Mouse (Mus musculus): ENCODE measurements around the gene Chst5. TPM values are rescaled to one million over a fixed set of nuclear protein-coding genes. Genes with fewer than 3 reads are reported as not detected.
A peak's percentile ranks its signal among the peaks of the same experiment; 100 is the strongest.

Chst5 gene
- total RNA-seq, 1 experiment: 4.0 TPM

DNA sequence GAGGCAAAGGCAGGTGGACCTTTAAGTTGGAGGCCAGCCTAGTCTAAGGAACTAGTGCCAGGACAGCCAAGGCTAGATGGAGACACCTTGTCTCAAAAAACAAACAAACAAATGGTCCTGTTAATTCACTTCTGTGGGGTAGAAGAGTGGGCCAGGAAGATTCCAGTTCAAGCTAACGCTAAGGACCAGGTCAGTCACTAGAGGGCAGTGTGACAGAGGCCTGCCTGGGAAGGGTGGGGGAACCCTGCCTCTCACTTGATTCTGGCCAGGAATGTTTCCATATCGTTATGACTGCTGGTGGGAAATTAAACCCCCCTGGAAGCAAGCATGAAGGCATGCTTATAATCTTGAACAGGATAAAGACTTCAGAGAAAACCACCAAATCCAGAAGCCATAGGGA, 28.7 kb downstream of the Chst5 start:
- Histone ChIP-seq H3K36me3 (ENCODE audit: control insufficient read depth, insufficient read depth, low read length, poor library complexity, severe bottlenecking) (no peaks in the 10 kb centered on the region), H3K9me3 (ENCODE audit: control insufficient read depth, insufficient read depth, low read depth, low read length) (no peaks in the 10 kb centered on the region), H3K4me1 (ENCODE audit: control insufficient read depth in 2 of 2, insufficient read depth in 2 of 2, low read length in 2 of 2, poor library complexity in 1 of 2) (peaks cover 0 to 2% of the 10 kb centered on the region in 2 experiments; a peak in 1 of 4 replicates), H3K27ac (ENCODE audit: insufficient read depth, low read depth, low read length, poor library complexity, severe bottlenecking) (no peak overlapping the region), H3K9ac (ENCODE audit: insufficient read depth, low read depth, low read length, poor library complexity, severe bottlenecking) (no peak overlapping the region), H3K4me3 (ENCODE audit: insufficient read depth in 1 of 2, low read depth in 1 of 2, low read length in 2 of 2, poor library complexity in 1 of 2, severe bottlenecking in 1 of 2) (no peak overlapping the region)
- in situ Hi-C loops (cut with MboI; ENCODE audit: low sequenced_read_pairs in 2 of 2, unreplicated experiment in 2 of 2): no loop called here
- TF ChIP-seq ZNF384 (IDR thresholded peaks at IDR 0.05; ENCODE audit: low read depth, low read length): no peak
- TF ChIP-seq CHD2 (IDR thresholded peaks at IDR 0.05; ENCODE audit: low read depth, low read length): no peak
- TF ChIP-seq MAFK (IDR thresholded peaks at IDR 0.05; ENCODE audit: insufficient read depth, low read depth, low read length): no peak
- TF ChIP-seq HCFC1 (IDR thresholded peaks at IDR 0.05; ENCODE audit: borderline replicate concordance, insufficient read depth, low read length): no peak
- DNase-seq (ENCODE audit: low read depth, low spot score): peak; percentile 47

- DNase-seq (ENCODE audit: low read depth, low spot score): peak; percentile 47
- H3K9ac ChIP-seq (ENCODE audit: insufficient read depth, low read depth, low read length, poor library complexity, severe bottlenecking): no peak overlapping the region
- in situ Hi-C loops (cut with MboI; ENCODE audit: low sequenced_read_pairs in 2 of 2, unreplicated experiment in 2 of 2): no loop called here
- no peak overlapping the region for H3K4me3 ChIP-seq (ENCODE audit: insufficient read depth in 1 of 2, low read depth in 1 of 2, low read length in 2 of 2, poor library complexity in 1 of 2, severe bottlenecking in 1 of 2)
- 0 out of 2 replicates have a peak, but pooled peaks cover 4% of the 10 kb centered on the region for H3K36me3 ChIP-seq (ENCODE audit: control insufficient read depth, insufficient read depth, low read length, poor library complexity, severe bottlenecking)
- peaks cover 0 to 6% of the 10 kb centered on the region in 2 experiments; a peak in 1 of 4 replicates for H3K4me1 ChIP-seq (ENCODE audit: control insufficient read depth in 2 of 2, insufficient read depth in 2 of 2, low read length in 2 of 2, poor library complexity in 1 of 2)
- H3K27ac ChIP-seq (ENCODE audit: insufficient read depth, low read depth, low read length, poor library complexity, severe bottlenecking): no peak overlapping the region
- no peaks in the 10 kb centered on the region for H3K9me3 ChIP-seq (ENCODE audit: control insufficient read depth, insufficient read depth, low read depth, low read length)
- no peak for TF ChIP-seq ZC3H11A (IDR thresholded peaks at IDR 0.05; ENCODE audit: borderline replicate concordance, low read depth, low read length)
- no peak for TF ChIP-seq CHD2 (IDR thresholded peaks at IDR 0.05; ENCODE audit: low read depth, low read length)
- TF ChIP-seq ZNF384 (IDR thresholded peaks at IDR 0.05; ENCODE audit: low read depth, low read length): no peak
- no peak for TF ChIP-seq HCFC1 (IDR thresholded peaks at IDR 0.05; ENCODE audit: borderline replicate concordance, insufficient read depth, low read length)
- no peak for TF ChIP-seq MAFK (IDR thresholded peaks at IDR 0.05; ENCODE audit: insufficient read depth, low read depth, low read length)
Measured at GRCm38 (mm10) chr8:111877711-111878110, 32.5 kb downstream of the Chst5 start.

DNA sequence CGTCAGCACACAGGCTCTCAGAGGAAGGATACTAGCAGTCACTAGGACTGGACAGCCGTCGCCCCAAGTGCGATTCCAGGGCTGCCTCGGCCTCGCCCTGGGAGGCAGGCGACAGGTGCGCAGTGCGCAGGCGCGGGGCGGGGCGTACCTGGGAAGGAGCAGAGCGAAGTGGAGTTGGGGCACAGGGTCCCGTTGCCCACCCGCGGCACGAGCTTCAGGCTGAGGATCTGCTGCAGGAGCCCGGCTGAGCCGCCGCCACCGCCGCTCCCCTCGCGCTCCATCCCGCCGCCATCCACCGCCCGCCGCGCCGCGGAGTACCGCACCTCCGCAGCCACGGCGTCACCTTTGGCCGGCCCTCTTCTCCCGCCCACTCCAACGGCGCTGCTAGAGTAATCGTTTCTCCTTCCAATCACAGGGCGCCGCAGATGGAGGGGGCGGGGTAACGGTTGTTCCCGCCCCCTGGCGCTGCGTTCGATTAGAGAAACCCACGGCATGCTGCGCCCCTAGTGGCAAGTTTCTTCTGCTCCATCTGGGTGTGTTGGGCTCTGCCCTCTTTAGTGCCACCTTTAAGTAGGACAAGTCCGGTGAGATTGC, 33.8 kb downstream of the Chst5 start, which contains the start of gene Tmem170:
Tmem170 (minus strand) TSS at position 396 of the 594 bp plus-strand sequence.
- in situ Hi-C loops (cut with MboI; ENCODE audit: low sequenced_read_pairs in 2 of 2, unreplicated experiment in 2 of 2): no loop called here
- H3K9ac ChIP-seq (ENCODE audit: insufficient read depth, low read depth, low read length, poor library complexity, severe bottlenecking): peak within 1 kb of the TSS; percentile 84
- peak within 1 kb of the TSS; percentile 89 to 96 for H3K4me3 ChIP-seq (ENCODE audit: insufficient read depth in 1 of 2, low read depth in 1 of 2, low read length in 2 of 2, poor library complexity in 1 of 2, severe bottlenecking in 1 of 2)
- peak; percentile 98 for DNase-seq (ENCODE audit: low read depth, low spot score)
- 0 out of 2 replicates have a peak, but pooled peaks cover 4% of the 10 kb centered on the region for H3K36me3 ChIP-seq (ENCODE audit: control insufficient read depth, insufficient read depth, low read length, poor library complexity, severe bottlenecking)
- 0 out of 2 replicates have a peak, but pooled peaks have one; percentile 34 for TF ChIP-seq ZNF384 (IDR thresholded peaks at IDR 0.05; ENCODE audit: low read depth, low read length)
- no peak for TF ChIP-seq MAFK (IDR thresholded peaks at IDR 0.05; ENCODE audit: insufficient read depth, low read depth, low read length)
- peak; percentile 49; the same call in 1 of the 2 replicates for TF ChIP-seq HCFC1 (IDR thresholded peaks at IDR 0.05; ENCODE audit: borderline replicate concordance, insufficient read depth, low read length)
- TF ChIP-seq ZC3H11A (IDR thresholded peaks at IDR 0.05; ENCODE audit: borderline replicate concordance, low read depth, low read length): no peak
- TF ChIP-seq CHD2 (IDR thresholded peaks at IDR 0.05; ENCODE audit: low read depth, low read length): no peak
- H3K4me1 ChIP-seq (ENCODE audit: control insufficient read depth in 2 of 2, insufficient read depth in 2 of 2, low read length in 2 of 2, poor library complexity in 1 of 2): peaks cover 0 to 6% of the 10 kb centered on the region in 2 experiments; a peak in 1 of 4 replicates
- H3K27ac ChIP-seq (ENCODE audit: insufficient read depth, low read depth, low read length, poor library complexity, severe bottlenecking): peak within 1 kb of the TSS; percentile 45; the same call in 1 of the 2 replicates
- no peaks in the 10 kb centered on the region for H3K9me3 ChIP-seq (ENCODE audit: control insufficient read depth, insufficient read depth, low read depth, low read length)

- H3K4me1 ChIP-seq (ENCODE audit: control insufficient read depth in 2 of 2, insufficient read depth in 2 of 2, low read length in 2 of 2, poor library complexity in 1 of 2): peaks cover 0 to 6% of the 10 kb centered on the region in 2 experiments; a peak in 1 of 4 replicates
- H3K27ac ChIP-seq (ENCODE audit: insufficient read depth, low read depth, low read length, poor library complexity, severe bottlenecking): no peak overlapping the region
- in situ Hi-C loops (cut with MboI; ENCODE audit: low sequenced_read_pairs in 2 of 2, unreplicated experiment in 2 of 2): no loop called here
- 0 out of 2 replicates have a peak, but pooled peaks cover 4% of the 10 kb centered on the region for H3K36me3 ChIP-seq (ENCODE audit: control insufficient read depth, insufficient read depth, low read length, poor library complexity, severe bottlenecking)
- no peaks in the 10 kb centered on the region for H3K9me3 ChIP-seq (ENCODE audit: control insufficient read depth, insufficient read depth, low read depth, low read length)
- no peak for TF ChIP-seq ZNF384 (IDR thresholded peaks at IDR 0.05; ENCODE audit: low read depth, low read length)
- TF ChIP-seq ZC3H11A (IDR thresholded peaks at IDR 0.05; ENCODE audit: borderline replicate concordance, low read depth, low read length): no peak
- no peak for TF ChIP-seq HCFC1 (IDR thresholded peaks at IDR 0.05; ENCODE audit: borderline replicate concordance, insufficient read depth, low read length)
- TF ChIP-seq MAFK (IDR thresholded peaks at IDR 0.05; ENCODE audit: insufficient read depth, low read depth, low read length): no peak
- TF ChIP-seq CHD2 (IDR thresholded peaks at IDR 0.05; ENCODE audit: low read depth, low read length): no peak
- peak overlapping the region; percentile 89 to 96 for H3K4me3 ChIP-seq (ENCODE audit: insufficient read depth in 1 of 2, low read depth in 1 of 2, low read length in 2 of 2, poor library complexity in 1 of 2, severe bottlenecking in 1 of 2)
- peak overlapping the region; percentile 84; the same call in 1 of the 2 replicates for H3K9ac ChIP-seq (ENCODE audit: insufficient read depth, low read depth, low read length, poor library complexity, severe bottlenecking)
- DNase-seq (ENCODE audit: low read depth, low spot score): no peak
Measured at GRCm38 (mm10) chr8:111875758-111876157, 34.5 kb downstream of the Chst5 start.

Data from ES-E14 (cell line).